Mouse (Mus musculus) kidney, adult 8-10 months (tissue): ENCODE data around the gene Olfr744.
"Not testable (repeated sequence)": the region's sequence is repeated elsewhere in the genome, so short reads cannot be mapped to it uniquely, and the experiment has no call there.

Experiments used
- DNase-seq, 2 experiments: peaks; one replicate each; pipeline ENCODE4 v3.0.0; 2022

The Olfr744 gene

GRCm38 (mm10) chr14:50614579-50614978 lies at the start of gene Olfr744:
Gene Olfr744, plus strand, starts transcription at chr14:50614879.
- no peak for DNase-seq

- not testable (repeated sequence) for DNase-seq
Measured at GRCm38 (mm10) chr14:50573056-50573455, 41.6 kb upstream of the Olfr744 start.

GRCm38 (mm10) chr14:50639088-50639487 lies 24.4 kb downstream of the Olfr744 start, which contains the start of gene Olfr745:
Gene Olfr745, plus strand, starts transcription at chr14:50639388.
- DNase-seq: no peak

- DNase-seq: no peak
Measured at GRCm38 (mm10) chr14:50646783-50647182, 32.1 kb downstream of the Olfr744 start, which contains the start of gene Olfr746. Gene Olfr746, plus strand, starts transcription at chr14:50647083.
